Mouse (Mus musculus): ENCODE data around the gene Mpv17l2. TPM values are rescaled to one million over a fixed set of nuclear protein-coding genes. Genes with fewer than 3 reads are reported as not detected.
A peak's percentile ranks its signal among the peaks of the same experiment; 100 is the strongest.

The Mpv17l2 gene
- polyA plus RNA-seq, 1 experiment = 73.0 TPM

DNA sequence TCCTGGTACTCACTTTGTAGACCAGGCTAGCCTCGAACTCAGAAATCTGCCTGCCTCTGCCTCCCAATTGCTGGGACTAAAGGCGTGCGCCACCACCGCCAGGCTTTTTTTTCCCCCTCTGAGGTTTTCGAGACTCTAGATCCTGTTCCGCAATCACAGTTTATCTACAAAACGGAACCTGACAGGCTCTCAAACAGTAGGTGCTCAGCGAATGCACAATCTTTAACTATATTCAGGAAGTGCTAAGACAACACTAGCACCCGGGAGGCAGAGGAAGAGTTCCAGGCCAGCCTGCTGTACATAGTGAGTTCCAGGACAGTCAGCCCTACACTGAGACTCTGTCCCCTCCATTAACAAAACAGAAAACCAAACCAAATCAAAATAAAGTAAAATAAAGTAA is 4.6 kb upstream of the Mpv17l2 start:
- peak overlapping the region; percentile 99 for H3K4me2 ChIP-seq (ENCODE audit: low read depth)
- H3K27me3 ChIP-seq (ENCODE audit: control insufficient read depth, insufficient read depth, insufficient read length) = no peaks in the 10 kb centered on the region
- H3ac ChIP-seq (ENCODE audit: control insufficient read depth, insufficient read length) = no peak overlapping the region
- H3K36me3 ChIP-seq (ENCODE audit: control insufficient read depth, insufficient read depth) = peaks cover 6% of the 10 kb centered on the region
- H3K79me2 ChIP-seq (ENCODE audit: control insufficient read depth, insufficient read depth) = no peaks in the 10 kb centered on the region
- peak overlapping the region; percentile 43 for H3K4me3 ChIP-seq
- TF ChIP-seq MYOD1 (IDR thresholded peaks at IDR 0.05; ENCODE audit: control insufficient read depth in 1 of 3, insufficient read length in 2 of 3, low read depth in 2 of 3) (no peak), MAX (IDR thresholded peaks at IDR 0.05; ENCODE audit: low read depth) (no peak), POLR2AphosphoS2 (IDR thresholded peaks at IDR 0.05; ENCODE audit: insufficient read length, low read depth) (no peak), TCF12 (IDR thresholded peaks at IDR 0.05; ENCODE audit: insufficient read depth, poor library complexity, severe bottlenecking) (no peak), USF1 (IDR thresholded peaks at IDR 0.05; ENCODE audit: low read depth) (no peak), CEBPB (IDR thresholded peaks at IDR 0.05; ENCODE audit: insufficient read depth, poor library complexity, severe bottlenecking) (no peak), REST (IDR thresholded peaks at IDR 0.05; ENCODE audit: insufficient read depth, insufficient read length) (no peak), SRF (IDR thresholded peaks at IDR 0.05; ENCODE audit: control insufficient read depth, insufficient read length, low read depth) (no peak), MYOG (IDR thresholded peaks at IDR 0.05; ENCODE audit: control insufficient read depth in 1 of 3, insufficient read depth in 1 of 3, insufficient read length in 2 of 3, low read depth in 2 of 3) (no peak)

DNA sequence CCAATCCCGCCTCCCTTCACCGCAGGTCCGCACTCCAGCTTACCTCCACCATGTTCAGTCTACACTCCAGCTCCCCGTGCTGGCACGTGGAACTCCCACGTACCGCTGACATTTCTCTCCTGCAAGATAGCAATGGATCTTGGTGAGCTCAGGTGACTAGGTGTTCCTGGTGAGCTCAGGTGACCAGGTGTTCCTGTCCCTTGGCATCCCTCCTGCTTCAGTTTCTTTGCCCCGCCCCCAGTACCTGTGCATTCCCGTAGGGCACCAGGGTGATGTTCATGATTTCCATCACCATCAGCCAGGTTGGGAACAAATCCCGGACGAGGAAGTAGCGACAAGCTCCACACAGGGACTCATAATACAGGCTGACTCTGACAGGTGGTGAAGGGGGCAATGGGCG is 3.9 kb upstream of the Mpv17l2 start:
- H3K27me3 ChIP-seq (ENCODE audit: control insufficient read depth, insufficient read depth, insufficient read length) = no peaks in the 10 kb centered on the region
- H3K4me2 ChIP-seq (ENCODE audit: low read depth) = no peak overlapping the region
- TF ChIP-seq MYOG (IDR thresholded peaks at IDR 0.05; ENCODE audit: control insufficient read depth in 1 of 3, insufficient read depth in 1 of 3, insufficient read length in 2 of 3, low read depth in 2 of 3) = no peak
- no peak for TF ChIP-seq E2F4 (IDR thresholded peaks at IDR 0.05; ENCODE audit: insufficient read depth)
- TF ChIP-seq TCF12 (IDR thresholded peaks at IDR 0.05; ENCODE audit: insufficient read depth, poor library complexity, severe bottlenecking) = no peak
- TF ChIP-seq USF1 (IDR thresholded peaks at IDR 0.05; ENCODE audit: low read depth) = no peak
- TF ChIP-seq REST (IDR thresholded peaks at IDR 0.05; ENCODE audit: insufficient read depth, insufficient read length) = no peak
- no peaks in the 10 kb centered on the region for H3K79me2 ChIP-seq (ENCODE audit: control insufficient read depth, insufficient read depth)
- H3ac ChIP-seq (ENCODE audit: control insufficient read depth, insufficient read length) = no peak overlapping the region
- H3K36me3 ChIP-seq (ENCODE audit: control insufficient read depth, insufficient read depth) = peaks cover 6% of the 10 kb centered on the region
- H3K4me3 ChIP-seq = no peak overlapping the region

DNA sequence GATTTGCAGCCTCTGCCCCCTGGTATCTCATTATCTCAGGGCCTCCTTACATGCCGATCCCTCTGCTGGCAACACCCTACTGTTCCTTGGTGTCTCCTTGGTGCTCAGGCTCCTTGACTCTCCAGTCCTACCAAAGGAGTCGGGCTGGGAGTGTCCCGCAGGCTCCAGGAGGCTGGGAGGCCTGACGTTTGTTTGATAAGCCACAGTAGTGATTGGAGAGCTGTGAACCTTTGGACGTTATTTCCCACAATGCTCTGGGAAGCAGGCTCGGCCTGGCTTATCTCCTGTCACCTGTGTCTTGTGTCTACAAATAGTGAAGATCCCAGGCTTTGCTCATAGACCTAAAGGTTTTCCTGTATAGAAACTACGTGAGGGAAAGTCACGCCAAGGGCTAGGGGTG is 3.3 kb upstream of the Mpv17l2 start:
- no peak for TF ChIP-seq SRF (IDR thresholded peaks at IDR 0.05; ENCODE audit: control insufficient read depth, insufficient read length, low read depth)
- no peak for TF ChIP-seq POLR2AphosphoS2 (IDR thresholded peaks at IDR 0.05; ENCODE audit: insufficient read length, low read depth)
- no peak for TF ChIP-seq POLR2A (IDR thresholded peaks at IDR 0.05; ENCODE audit: insufficient read length, low read depth)
- no peak for TF ChIP-seq REST (IDR thresholded peaks at IDR 0.05; ENCODE audit: insufficient read depth, insufficient read length)
- no peak for TF ChIP-seq CEBPB (IDR thresholded peaks at IDR 0.05; ENCODE audit: insufficient read depth, poor library complexity, severe bottlenecking)
- no peak for TF ChIP-seq TCF12 (IDR thresholded peaks at IDR 0.05; ENCODE audit: insufficient read depth, poor library complexity, severe bottlenecking)
- no peak for TF ChIP-seq TCF3 (IDR thresholded peaks at IDR 0.05; ENCODE audit: insufficient read length, low read depth)
- TF ChIP-seq MAX (IDR thresholded peaks at IDR 0.05; ENCODE audit: low read depth) = no peak
- no peak for TF ChIP-seq E2F4 (IDR thresholded peaks at IDR 0.05; ENCODE audit: insufficient read depth)
- TF ChIP-seq MYOG (IDR thresholded peaks at IDR 0.05; ENCODE audit: control insufficient read depth in 1 of 3, insufficient read depth in 1 of 3, insufficient read length in 2 of 3, low read depth in 2 of 3) = no peak
- TF ChIP-seq USF1 (IDR thresholded peaks at IDR 0.05; ENCODE audit: low read depth) = no peak
- TF ChIP-seq MYOD1 (IDR thresholded peaks at IDR 0.05; ENCODE audit: control insufficient read depth in 1 of 3, insufficient read length in 2 of 3, low read depth in 2 of 3) = no peak
- Histone ChIP-seq H3K79me2 (ENCODE audit: control insufficient read depth, insufficient read depth) (no peaks in the 10 kb centered on the region), H3ac (ENCODE audit: control insufficient read depth, insufficient read length) (no peak overlapping the region), H3K27me3 (ENCODE audit: control insufficient read depth, insufficient read depth, insufficient read length) (no peaks in the 10 kb centered on the region), H3K4me2 (ENCODE audit: low read depth) (no peak overlapping the region), H3K4me3 (no peak overlapping the region), H3K36me3 (ENCODE audit: control insufficient read depth, insufficient read depth) (peaks cover 3% of the 10 kb centered on the region)

DNA sequence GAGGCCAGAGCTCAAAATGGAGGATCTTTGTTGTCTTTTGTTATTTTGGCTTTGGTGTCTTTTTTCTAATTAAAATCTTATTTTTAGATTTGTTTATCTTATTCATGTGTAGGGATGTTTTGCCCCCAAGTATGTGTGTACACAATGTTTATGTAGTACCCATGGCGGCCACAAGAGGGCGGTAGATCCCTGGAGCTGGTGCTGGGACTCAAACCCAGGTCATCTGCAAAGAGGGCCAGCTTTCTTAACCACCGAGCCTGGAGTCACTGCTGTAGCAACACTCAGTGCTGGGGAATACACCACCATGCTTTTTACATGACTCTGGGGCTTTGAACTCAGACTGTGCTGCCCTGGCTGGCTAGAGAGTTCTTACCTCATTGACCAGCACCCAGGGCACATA is 2.6 kb upstream of the Mpv17l2 start:
- Histone ChIP-seq H3K36me3 (ENCODE audit: control insufficient read depth, insufficient read depth) (no peaks in the 10 kb centered on the region), H3K79me2 (ENCODE audit: control insufficient read depth, insufficient read depth) (no peaks in the 10 kb centered on the region), H3K27me3 (ENCODE audit: control insufficient read depth, insufficient read depth, insufficient read length) (no peaks in the 10 kb centered on the region), H3K4me3 (no peak overlapping the region), H3ac (ENCODE audit: control insufficient read depth, insufficient read length) (no peak overlapping the region), H3K4me2 (ENCODE audit: low read depth) (no peak overlapping the region)
- TF ChIP-seq POLR2AphosphoS2 (IDR thresholded peaks at IDR 0.05; ENCODE audit: insufficient read length, low read depth) (no peak), MAX (IDR thresholded peaks at IDR 0.05; ENCODE audit: low read depth) (no peak), SRF (IDR thresholded peaks at IDR 0.05; ENCODE audit: control insufficient read depth, insufficient read length, low read depth) (no peak), POLR2A (IDR thresholded peaks at IDR 0.05; ENCODE audit: insufficient read length, low read depth) (no peak), TCF3 (IDR thresholded peaks at IDR 0.05; ENCODE audit: insufficient read length, low read depth) (no peak)

DNA sequence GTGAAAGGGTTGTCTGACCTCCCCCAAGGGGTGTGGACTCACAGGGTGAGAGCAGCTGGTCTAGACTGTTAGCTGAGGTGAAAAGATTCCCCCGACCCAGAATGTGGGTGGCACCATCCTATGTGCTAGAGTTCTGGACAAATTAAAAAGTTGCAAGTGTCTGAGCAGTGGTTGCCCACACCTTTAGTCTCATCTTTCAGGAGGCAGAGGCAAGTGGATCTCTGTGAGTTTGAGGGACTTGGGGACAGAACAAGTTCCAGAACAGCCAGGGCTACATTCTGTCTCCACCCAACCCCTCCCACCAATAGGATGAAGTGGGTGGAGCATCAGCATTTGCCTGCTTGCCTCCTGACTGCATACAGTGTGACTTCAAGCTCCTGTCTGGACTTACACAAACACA is 1.4 kb upstream of the Mpv17l2 start:
- Histone ChIP-seq H3K36me3 (ENCODE audit: control insufficient read depth, insufficient read depth) (no peaks in the 10 kb centered on the region), H3K79me2 (ENCODE audit: control insufficient read depth, insufficient read depth) (no peaks in the 10 kb centered on the region), H3ac (ENCODE audit: control insufficient read depth, insufficient read length) (no peak overlapping the region), H3K4me2 (ENCODE audit: low read depth) (no peak overlapping the region), H3K27me3 (ENCODE audit: control insufficient read depth, insufficient read depth, insufficient read length) (no peaks in the 10 kb centered on the region), H3K4me3 (no peak overlapping the region)
- TF ChIP-seq POLR2AphosphoS2 (IDR thresholded peaks at IDR 0.05; ENCODE audit: insufficient read length, low read depth) (peak; percentile 27), USF1 (IDR thresholded peaks at IDR 0.05; ENCODE audit: low read depth) (no peak)

Data from myocyte (in vitro differentiated cells).